Mouse (Mus musculus): ENCODE data around the gene Hyal3.

GRCm38 (mm10) chr9:107571534-107572326, 8.9 kb upstream of the Hyal3 start:
- TF ChIP-seq CTCF (IDR thresholded peaks at IDR 0.05; ENCODE audit: low read depth) = no peak
- TF ChIP-seq EP300 (IDR thresholded peaks at IDR 0.05; ENCODE audit: low read depth) = peak; percentile 20; the same call in 1 of the 2 replicates

Measured in liver, postnatal 0 days (tissue).